Mouse (Mus musculus): ENCODE measurements at regions not wholly inside any gene's neighbourhood (a gene's known extent, or its start where the extent isn't known, plus 50 kb on each side); places are given as distances from the start of the nearest gene placed in this dataset.

DNA sequence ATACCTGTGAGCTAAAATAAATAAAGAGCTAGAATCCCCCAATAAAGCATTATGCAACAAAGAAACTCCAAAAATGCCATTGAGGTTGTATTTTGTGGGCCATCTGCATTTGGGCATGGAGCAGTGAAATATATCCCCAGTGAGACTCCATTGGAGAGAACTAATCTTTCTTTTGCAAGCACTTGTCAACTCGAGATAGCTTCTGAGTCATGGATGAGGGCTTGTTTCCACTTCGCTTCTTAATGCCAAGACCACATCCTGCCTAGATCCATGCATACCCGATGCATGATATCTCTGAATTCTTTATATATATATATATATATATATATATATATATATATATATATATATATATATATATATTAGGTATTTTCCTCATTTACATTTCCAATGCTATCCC is 349.0 kb upstream of the Slc8a1 start:
- no peak for DNase-seq (ENCODE audit: low read depth, low spot score)

DNA sequence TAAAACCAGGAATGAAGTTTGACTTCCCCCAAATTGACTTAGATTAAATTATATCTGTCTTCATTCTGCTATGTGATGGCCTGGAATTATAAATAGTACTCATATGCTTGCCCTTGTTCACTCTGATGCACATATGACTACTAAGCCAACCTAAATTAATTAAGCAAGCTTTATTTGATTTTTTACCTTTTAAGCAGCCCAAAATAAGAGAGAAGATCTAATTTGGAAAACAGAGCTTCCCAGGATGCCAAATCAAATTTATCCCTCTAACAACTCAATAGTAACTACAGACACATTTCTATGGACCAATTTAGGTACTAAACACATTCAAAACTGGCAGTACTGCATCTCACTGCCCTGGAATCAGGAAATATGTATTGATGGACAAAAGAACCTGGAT is 342.1 kb upstream of the Slc8a1 start:
- no peak for DNase-seq (ENCODE audit: low read depth, low spot score)

Measured in R1 (cell line).